Mouse (Mus musculus) gastrocnemius, postnatal 25 days (tissue): ENCODE data around the gene 9230112D13Rik. TPM values are rescaled to one million over a fixed set of nuclear protein-coding genes. Genes with fewer than 3 reads are reported as not detected.

Experiments
- DNase-seq: peaks from one replicate; pipeline ENCODE4 v3.0.0; 2022
- total RNA-seq, 2 experiments: library from RNA; stranded (reverse); gene quantifications; 1 replicate in 1 of 2; 2 replicates in 1 of 2; pipeline ENCODE4 v1.2.3; 2021

Gene 9230112D13Rik
- total RNA-seq, 2 experiments from 2014 or later = not detected

DNA sequence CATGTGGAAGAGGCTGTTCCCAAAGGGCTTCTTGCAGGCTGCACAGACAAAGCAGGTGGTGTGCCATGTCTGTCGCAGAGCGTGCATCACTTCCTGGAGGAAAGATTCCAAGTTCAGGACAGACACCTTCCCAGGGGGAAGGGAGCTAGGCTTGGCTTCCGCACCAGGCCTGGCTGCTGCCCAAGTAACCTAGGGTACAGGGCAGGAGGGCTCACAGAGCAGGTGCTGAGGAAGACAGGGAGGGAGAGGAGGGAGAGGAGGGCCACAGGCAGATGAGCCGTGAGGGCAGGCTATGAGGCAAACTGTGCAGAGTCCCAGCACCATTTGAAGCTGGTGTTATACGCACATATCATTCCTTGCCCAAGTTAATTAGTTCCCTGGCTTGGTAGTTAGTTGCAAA is 19.3 kb upstream of the 9230112D13Rik start:
- no peak for DNase-seq

DNA sequence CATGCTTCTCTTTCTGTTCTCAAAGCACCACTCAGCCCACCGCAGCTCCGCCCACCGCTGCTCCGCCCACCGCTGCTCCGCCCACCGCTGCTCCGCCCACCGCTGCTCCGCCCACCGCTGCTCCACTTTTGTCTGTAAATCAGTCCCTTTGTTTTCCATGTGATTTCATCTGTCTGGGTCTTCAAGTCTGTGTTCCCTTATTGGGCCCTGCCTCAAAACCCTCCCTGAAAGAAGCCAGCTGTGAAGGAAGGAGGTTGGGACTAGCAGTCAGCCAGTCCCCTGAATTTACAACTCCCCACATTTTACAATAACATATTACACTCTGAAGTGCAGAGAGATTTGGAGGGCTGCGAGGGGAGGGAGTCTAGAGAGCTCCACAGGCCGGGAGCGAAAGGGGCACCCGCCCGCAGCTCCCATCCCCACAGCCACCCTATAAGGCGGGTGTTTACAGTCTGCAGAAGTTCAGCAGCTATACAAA is 18.1 kb upstream of the 9230112D13Rik start:
- peak; percentile 66 for DNase-seq

GRCm38 (mm10) chr14:34535883-34536282 is 13.3 kb upstream of the 9230112D13Rik start:
- DNase-seq = no peak

DNA sequence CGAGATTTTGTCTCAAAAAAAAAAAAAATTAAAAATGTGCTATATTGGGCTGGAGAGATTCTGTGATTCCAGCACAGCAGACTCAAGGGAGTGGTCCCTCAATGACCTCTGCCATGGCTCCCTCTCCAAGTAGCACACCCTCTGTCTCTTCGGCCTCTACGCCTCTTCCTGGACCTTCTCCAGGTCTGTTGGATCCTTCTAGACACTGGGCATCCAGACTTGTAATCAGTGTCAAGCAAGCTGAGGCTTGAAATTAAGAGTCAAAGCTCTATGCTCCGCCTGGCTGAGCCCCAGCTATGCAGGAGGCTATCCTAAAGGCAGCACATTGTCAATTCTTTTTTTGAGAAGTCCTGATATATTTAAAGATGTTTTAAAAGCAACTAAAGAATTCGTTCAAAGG is 10.9 kb upstream of the 9230112D13Rik start:
- DNase-seq = no peak

- DNase-seq = no peak
These were observed 9.9 kb upstream of the 9230112D13Rik start for GRCm38 (mm10) chr14:34532536-34532935.

DNA sequence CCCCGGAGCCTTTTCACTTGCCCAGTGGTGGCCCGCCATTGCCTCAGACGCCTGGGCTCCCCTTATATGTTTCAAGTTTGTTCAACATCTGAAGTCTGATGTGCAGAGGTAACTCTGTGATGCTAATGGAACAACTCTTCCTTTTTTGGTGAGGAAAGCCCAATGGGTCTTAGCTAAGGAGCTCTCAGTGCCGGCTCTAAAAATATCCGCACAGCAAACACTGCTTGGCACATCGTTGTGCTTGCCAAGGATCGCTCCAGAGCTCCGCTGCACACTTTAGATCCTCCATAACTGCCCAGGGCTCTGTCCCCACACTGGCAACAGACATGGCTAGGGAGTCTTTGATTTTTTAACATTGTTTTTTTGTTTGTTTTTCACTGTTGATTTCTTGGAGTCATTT is 6.2 kb upstream of the 9230112D13Rik start:
- DNase-seq = no peak

GRCm38 (mm10) chr14:34517959-34518544 is 4.5 kb downstream of the 9230112D13Rik start:
- no peak for DNase-seq

DNA sequence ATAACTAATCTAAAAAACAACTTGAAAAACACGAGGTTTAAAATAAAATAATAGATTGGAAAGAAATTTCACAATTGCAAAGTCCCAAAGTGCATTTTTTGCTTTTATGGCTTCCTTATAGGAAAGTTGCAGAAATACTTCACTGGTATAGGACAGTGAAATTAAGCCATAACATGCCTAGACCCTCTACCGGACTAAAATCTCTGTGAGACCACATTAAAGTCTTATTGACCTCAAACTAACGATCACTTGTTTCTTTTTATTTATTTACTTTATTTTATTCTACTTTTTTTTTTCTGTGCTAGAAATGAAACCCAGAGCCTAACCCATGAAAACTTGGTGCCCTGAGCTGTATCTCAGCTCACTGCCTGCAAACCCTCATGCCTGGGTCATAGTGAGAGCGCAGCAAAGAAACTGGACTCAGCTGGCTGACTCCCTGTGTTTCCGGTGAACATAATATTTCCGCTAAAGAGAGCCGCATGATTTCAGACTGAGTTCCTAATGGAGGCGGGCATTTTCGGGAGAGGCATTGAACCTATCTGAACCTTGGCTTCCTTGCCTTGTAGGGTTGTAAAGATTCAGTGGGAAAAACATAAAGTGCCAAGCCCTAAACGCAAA is 5.5 kb downstream of the 9230112D13Rik start:
- no peak for DNase-seq

- DNase-seq = no peak
These were observed 6.7 kb downstream of the 9230112D13Rik start for GRCm38 (mm10) chr14:34515860-34516259.

GRCm38 (mm10) chr14:34514120-34514519 is 8.5 kb downstream of the 9230112D13Rik start:
- DNase-seq = no peak

GRCm38 (mm10) chr14:34512602-34513001 is 10.0 kb downstream of the 9230112D13Rik start:
- DNase-seq = no peak

- no peak for DNase-seq
These were observed 10.7 kb downstream of the 9230112D13Rik start for GRCm38 (mm10) chr14:34511901-34512300.

- no peak for DNase-seq
These were observed 13.7 kb downstream of the 9230112D13Rik start for GRCm38 (mm10) chr14:34508842-34509439.

GRCm38 (mm10) chr14:34508187-34508840 is 14.3 kb downstream of the 9230112D13Rik start:
- DNase-seq = peak; percentile 13

GRCm38 (mm10) chr14:34505309-34505708 is 17.3 kb downstream of the 9230112D13Rik start:
- no peak for DNase-seq

GRCm38 (mm10) chr14:34504377-34504776 is 18.2 kb downstream of the 9230112D13Rik start:
- DNase-seq = no peak

DNA sequence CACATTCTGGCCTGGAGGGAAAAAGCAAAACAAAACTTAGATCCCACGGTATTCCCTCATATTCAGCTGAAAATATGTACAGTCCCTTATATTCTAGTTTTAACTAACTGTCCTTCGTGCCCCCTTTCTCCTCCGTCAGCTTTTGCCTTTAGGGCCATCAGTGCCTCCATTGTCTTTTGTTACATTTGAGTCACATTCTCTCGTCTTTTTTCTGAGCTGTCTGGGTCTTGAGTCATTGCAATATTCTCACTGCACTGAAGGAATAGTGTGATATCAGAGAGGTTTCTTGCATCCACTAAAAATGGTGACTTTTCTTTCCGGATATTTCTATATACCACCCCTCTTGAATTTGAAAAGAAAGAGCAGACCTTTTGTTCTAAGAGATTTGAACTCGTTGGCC is 18.8 kb downstream of the 9230112D13Rik start:
- no peak for DNase-seq

GRCm38 (mm10) chr14:34503325-34503647 is 19.3 kb downstream of the 9230112D13Rik start, which contains the start of gene Bmpr1a:
Gene Bmpr1a (minus strand): TSS chr14:34503341.
- DNase-seq = no peak

- peak; percentile 90 for DNase-seq
These were observed 19.9 kb downstream of the 9230112D13Rik start for GRCm38 (mm10) chr14:34502475-34503324.

GRCm38 (mm10) chr14:34501804-34502474 is 20.7 kb downstream of the 9230112D13Rik start:
- DNase-seq = peak; percentile 45

DNA sequence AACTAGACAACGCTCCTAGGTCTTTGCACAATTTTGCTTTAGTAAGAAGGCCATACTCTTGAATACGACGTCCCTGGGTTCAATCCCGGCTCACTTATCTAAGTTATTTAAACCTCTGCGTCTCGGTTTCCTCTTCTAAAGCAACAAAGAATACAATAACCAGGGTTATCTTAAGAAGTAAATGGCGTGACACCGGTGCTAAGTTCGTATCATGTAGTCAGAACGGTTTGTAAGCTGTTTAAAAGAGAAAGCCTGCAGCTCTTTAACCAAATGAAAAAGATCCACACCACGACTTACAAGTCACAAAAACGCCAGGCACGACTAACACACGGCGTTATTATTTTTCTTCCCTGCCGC is 21.2 kb downstream of the 9230112D13Rik start:
- no peak for DNase-seq

GRCm38 (mm10) chr14:34500309-34500708 is 22.3 kb downstream of the 9230112D13Rik start:
- DNase-seq = no peak
